15 mouse cellular contexts compared by ENCODE assay signal in genomic region chr2:131995742-131996141, GRCm38 (mm10). TPM values are rescaled to one million over a fixed set of nuclear protein-coding genes. Genes with fewer than 3 reads are reported as not detected.
A peak's percentile ranks its signal among the peaks of the same experiment; 100 is the strongest.
DNase-seq lines count a peak whose midpoint lies in the region; ATAC-seq lines count a peak whose summit lies in the region.
"Had no signal": no experiment of that assay in that cellular context is flagged by ENCODE, and none has a peak within 500 bp of the region (broad histone marks: within the 10 kb centered on the region; RNA-seq: fewer than 3 reads in every experiment).

No protein-coding gene starts in this region.

- DNase-seq in frontal cortex, postnatal 10 days (ENCODE audit: low spot score in 2 of 2), result no peak
- peak; percentile 47 to 54 for DNase-seq in layer of hippocampus, postnatal 14 days (ENCODE audit: low spot score in 2 of 2)
- no peak for DNase-seq in layer of hippocampus, adult 11-12 months (ENCODE audit: low spot score)
- DNase-seq in right cerebral cortex, postnatal 36 days (ENCODE audit: low spot score in 2 of 2), result peak; percentile 41 to 69
- no peak for DNase-seq in ovary, postnatal 14 days (ENCODE audit: low spot score)
- DNase-seq in adrenal gland, adult (ENCODE audit: inconsistent age in 2 of 2, low spot score in 1 of 2), result no peak
- DNase-seq: adrenal gland, adult 8-10 months; forebrain, postnatal 0 days; heart, adult 2 months; heart, postnatal 14 days; kidney, postnatal 10 days; lung, adult 18-20 months had no signal

- ATAC-seq in frontal cortex, adult (ENCODE audit: low TSS enrichment), result peak; percentile 54
- ATAC-seq in common myeloid progenitor, adult 5-6 weeks (replicated peaks; ENCODE audit: low read depth, poor library complexity, severe bottlenecking), result peak; percentile 52
- ATAC-seq: forebrain, postnatal 0 days had no signal

RNA-seq across cellular contexts. Expression of gene Rassf2, which starts 34.3 kb away (rescaled TPM):
- total RNA-seq in layer of hippocampus, postnatal 14 days (2021), result 10 to 100 TPM; 33.3 to 35.6 TPM
- 48.4 and 49.3 TPM in 2 replicates for total RNA-seq in common myeloid progenitor, adult 5-6 weeks (2017)

RNA-seq across cellular contexts. Expression of gene Prnd, which starts 45.1 kb away (rescaled TPM):
- total RNA-seq in layer of hippocampus, postnatal 14 days (2021), result 1 to 10 TPM; 2.0 to 2.1 TPM
- not detected in 2 replicates for total RNA-seq in common myeloid progenitor, adult 5-6 weeks (2017)
- total RNA-seq: megakaryocyte-erythroid progenitor cell, adult 5-6 weeks had no signal

Comparison
In these comparisons a context has a peak if more than half of its experiments do, and no peak if none do; other contexts are left out.
1. DNase-seq: peak in layer of hippocampus, postnatal 14 days (2 of 2) and right cerebral cortex, postnatal 36 days (2 of 2); none in frontal cortex, postnatal 10 days (0 of 2), layer of hippocampus, adult 11-12 months (single experiment), ovary, postnatal 14 days (single experiment) and adrenal gland, adult (0 of 2).